Comparison of ENCODE assay signal across 11 mouse cellular contexts in genomic region chr7:105784556-105784955, GRCm38 (mm10). TPM values are rescaled to one million over a fixed set of nuclear protein-coding genes. Genes with fewer than 3 reads are reported as not detected.
A peak's percentile ranks its signal among the peaks of the same experiment; 100 is the strongest.
DNase-seq lines count a peak whose midpoint lies in the region; ATAC-seq and TF ChIP-seq lines count a peak whose summit lies in the region.
"Had no signal": no experiment of that assay in that cellular context is flagged by ENCODE, and none has a peak within 500 bp of the region (broad histone marks: within the 10 kb centered on the region; RNA-seq: fewer than 3 reads in every experiment).

No protein-coding gene starts in this region.

- no peak overlapping the region for H3K27ac ChIP-seq in heart, embryonic 12.5 days (ENCODE audit: poor library complexity, severe bottlenecking)
- no peak overlapping the region for H3K27ac ChIP-seq in stomach, embryonic 14.5 days (ENCODE audit: low read length)
- H3K27ac ChIP-seq in stomach, postnatal 0 days (replicated peaks) = no peak overlapping the region
- H3K27ac ChIP-seq in limb, embryonic 14.5 days (replicated peaks; ENCODE audit: low read depth, low read length) = no peak overlapping the region
- H3K27ac ChIP-seq: liver, embryonic 15.5 days had no signal

- no peaks in the 10 kb centered on the region for H3K9me3 ChIP-seq in heart, embryonic 12.5 days (replicated peaks)
- no peaks in the 10 kb centered on the region for H3K9me3 ChIP-seq in stomach, embryonic 14.5 days (ENCODE audit: control insufficient read depth, low read depth, low read length)
- H3K9me3 ChIP-seq in stomach, postnatal 0 days (ENCODE audit: control insufficient read depth, low read length) = no peaks in the 10 kb centered on the region
- H3K9me3 ChIP-seq in limb, embryonic 14.5 days (ENCODE audit: control insufficient read depth, low read length) = no peaks in the 10 kb centered on the region
- H3K9me3 ChIP-seq: liver, embryonic 15.5 days had no signal

- 0 out of 2 replicates have a peak overlapping the region, but pooled peaks have one; percentile 18 for H3K9ac ChIP-seq in heart, embryonic 12.5 days
- no peak overlapping the region for H3K9ac ChIP-seq in stomach, embryonic 14.5 days (replicated peaks; ENCODE audit: low read depth, low read length)
- H3K9ac ChIP-seq in stomach, postnatal 0 days (ENCODE audit: low read length) = no peak overlapping the region
- peak overlapping the region; percentile 28; the same call in 1 of the 2 replicates for H3K9ac ChIP-seq in limb, embryonic 14.5 days (ENCODE audit: low read depth, low read length, severe bottlenecking)
- H3K9ac ChIP-seq: liver, embryonic 15.5 days had no signal

- intact Hi-C loops in heart, postnatal 10 days (cut with DNase I) = no loop called here

- no peak for TF ChIP-seq CTCF in stomach, postnatal 0 days (IDR thresholded peaks at IDR 0.05; ENCODE audit: low read depth)

- TF ChIP-seq EP300 in stomach, postnatal 0 days (optimal IDR thresholded peaks at IDR 0.05) = no peak

- H3K4me1 ChIP-seq in heart, embryonic 12.5 days (replicated peaks) = peaks cover 40% of the 10 kb centered on the region
- peaks cover 23% of the 10 kb centered on the region for H3K4me1 ChIP-seq in stomach, embryonic 14.5 days (ENCODE audit: control insufficient read depth, insufficient read depth, low read length)
- H3K4me1 ChIP-seq in stomach, postnatal 0 days (replicated peaks; ENCODE audit: control insufficient read depth, insufficient read depth) = no peaks in the 10 kb centered on the region; the same call in 1 of the 2 replicates
- H3K4me1 ChIP-seq in limb, embryonic 14.5 days (ENCODE audit: control insufficient read depth, insufficient read depth, low read length) = peaks cover 19% of the 10 kb centered on the region
- H3K4me1 ChIP-seq: liver, embryonic 15.5 days had no signal

- no peak for DNase-seq in heart, postnatal 10 days
- DNase-seq in stomach, postnatal 0 days (ENCODE audit: low spot score) = no peak
- no peak for DNase-seq in limb, embryonic 14.5 days (ENCODE audit: low spot score)
- DNase-seq in thymus, postnatal 0 days (ENCODE audit: low spot score) = no peak
- no peak for DNase-seq in urinary bladder, postnatal 36 days (ENCODE audit: low spot score in 2 of 2)
- DNase-seq in urinary bladder, adult 2 months (ENCODE audit: low spot score) = no peak
- DNase-seq: kidney, postnatal 25 days had no signal

- no peak overlapping the region for H3K4me3 ChIP-seq in heart, embryonic 12.5 days
- no peak overlapping the region for H3K4me3 ChIP-seq in stomach, embryonic 14.5 days (ENCODE audit: low read depth, low read length)
- H3K4me3 ChIP-seq in stomach, postnatal 0 days (ENCODE audit: low read depth, low read length) = no peak overlapping the region
- H3K4me3 ChIP-seq in limb, embryonic 14.5 days (replicated peaks; ENCODE audit: low read length) = 0 out of 2 replicates have a peak overlapping the region, but pooled peaks have one; percentile 0
- H3K4me3 ChIP-seq: liver, embryonic 15.5 days had no signal

- peaks cover 12% of the 10 kb centered on the region for H3K36me3 ChIP-seq in heart, embryonic 12.5 days
- peaks cover 5% of the 10 kb centered on the region; the same call in 1 of the 2 replicates for H3K36me3 ChIP-seq in stomach, embryonic 14.5 days (ENCODE audit: control insufficient read depth, insufficient read depth, low read length)
- H3K36me3 ChIP-seq in stomach, postnatal 0 days (ENCODE audit: control insufficient read depth, insufficient read depth, low read length) = no peaks in the 10 kb centered on the region
- peaks cover 47% of the 10 kb centered on the region for H3K36me3 ChIP-seq in limb, embryonic 14.5 days (ENCODE audit: control insufficient read depth, insufficient read depth, low read length)
- H3K36me3 ChIP-seq: liver, embryonic 15.5 days had no signal

- no peak for TF ChIP-seq POLR2A in limb, embryonic 14.5 days (IDR thresholded peaks at IDR 0.05; ENCODE audit: borderline replicate concordance, extremely low read depth, insufficient read depth, insufficient read length)

- 27% methylated on average over 4 of the region's 4 CpGs for WGBS in heart, embryonic 12.5 days
- WGBS in stomach, embryonic 14.5 days = 17% methylated on average over 4 of the region's 4 CpGs
- 20% methylated on average over 4 of the region's 4 CpGs for WGBS in stomach, postnatal 0 days
- 22% methylated on average over 4 of the region's 4 CpGs for WGBS in limb, embryonic 14.5 days

- ATAC-seq in heart, embryonic 12.5 days (ENCODE audit: insufficient number of reproducible peaks, low FRiP score) = no peak
- no peak for ATAC-seq in stomach, embryonic 14.5 days (ENCODE audit: insufficient number of reproducible peaks, insufficient read depth, low FRiP score, low read depth)
- no peak for ATAC-seq in stomach, postnatal 0 days (ENCODE audit: low FRiP score, low TSS enrichment)
- ATAC-seq in limb, embryonic 14.5 days (ENCODE audit: low FRiP score, low read depth) = no peak

- peak overlapping the region; percentile 12; the same call in 1 of the 2 replicates for H3K4me2 ChIP-seq in heart, embryonic 12.5 days
- peak overlapping the region; percentile 70 for H3K4me2 ChIP-seq in stomach, embryonic 14.5 days (replicated peaks; ENCODE audit: low read depth, low read length)
- H3K4me2 ChIP-seq in stomach, postnatal 0 days (replicated peaks; ENCODE audit: low read depth) = no peak overlapping the region
- peak overlapping the region; percentile 26; the same call in 1 of the 2 replicates for H3K4me2 ChIP-seq in limb, embryonic 14.5 days (replicated peaks; ENCODE audit: low read depth, low read length, severe bottlenecking)
- H3K4me2 ChIP-seq: liver, embryonic 15.5 days had no signal

- H3K27me3 ChIP-seq in heart, embryonic 12.5 days (replicated peaks) = peaks cover 5% of the 10 kb centered on the region; the same call in 1 of the 2 replicates
- no peaks in the 10 kb centered on the region for H3K27me3 ChIP-seq in stomach, embryonic 14.5 days (ENCODE audit: control insufficient read depth, insufficient read depth, low read length)
- H3K27me3 ChIP-seq in stomach, postnatal 0 days (ENCODE audit: control insufficient read depth, insufficient read depth, low read length) = 0 out of 2 replicates have a peak, but pooled peaks cover 3% of the 10 kb centered on the region
- no peaks in the 10 kb centered on the region for H3K27me3 ChIP-seq in limb, embryonic 14.5 days (ENCODE audit: control insufficient read depth, insufficient read depth, low read length)

RNA-seq across cellular contexts. Expression of gene Dchs1, which starts 2.9 kb away (rescaled TPM):
- 8.7 and 9.4 TPM in 2 replicates for polyA plus RNA-seq in heart, embryonic 12.5 days (2016; fragmentation: Nextera tagmentation; extraction: Ambion mirVana)
- 10 to 100 TPM; 30.6 to 34.2 TPM for total RNA-seq in heart, postnatal 10 days (2021)
- polyA plus RNA-seq in stomach, embryonic 14.5 days (2014; fragmentation: Nextera tagmentation; extraction: Ambion mirVana) = 18.7 and 20.5 TPM in 2 replicates
- 2.5 and 2.8 TPM in 2 replicates for polyA plus RNA-seq in stomach, postnatal 0 days (2015; fragmentation: Nextera tagmentation; extraction: Ambion mirVana)
- 48.6 and 72.0 TPM in 2 replicates for polyA plus RNA-seq in limb, embryonic 14.5 days (2012; rRNA removed)
- polyA plus RNA-seq in limb, embryonic 14.5 days (2014; fragmentation: Nextera tagmentation; extraction: Ambion mirVana) = 28.5 and 34.7 TPM in 2 replicates
- polyA plus RNA-seq in thymus, postnatal 0 days (2015; fragmentation: Nextera tagmentation; extraction: Ambion mirVana) = 0.32 and 0.36 TPM in 2 replicates
- 4.4 and 7.4 TPM in 2 replicates for polyA plus RNA-seq in urinary bladder, adult 2 months (2012; rRNA removed)
- total RNA-seq: neutrophil, adult 5-6 weeks had no signal

RNA-seq across cellular contexts. Expression of gene Mrpl17, which starts 26.3 kb away (rescaled TPM):
- 232 TPM in 2 replicates for polyA plus RNA-seq in heart, embryonic 12.5 days (2016; fragmentation: Nextera tagmentation; extraction: Ambion mirVana)
- total RNA-seq in heart, postnatal 10 days (2021) = 100 to 1,000 TPM in 1 of 2 experiments, 10 to 100 TPM in 1; 100.0 to 110 TPM
- polyA plus RNA-seq in stomach, embryonic 14.5 days (2014; fragmentation: Nextera tagmentation; extraction: Ambion mirVana) = 349 TPM in 2 replicates
- polyA plus RNA-seq in stomach, postnatal 0 days (2015; fragmentation: Nextera tagmentation; extraction: Ambion mirVana) = 320 and 359 TPM in 2 replicates
- polyA plus RNA-seq in limb, embryonic 14.5 days (2012; rRNA removed) = 247 and 307 TPM in 2 replicates
- 315 and 337 TPM in 2 replicates for polyA plus RNA-seq in limb, embryonic 14.5 days (2014; fragmentation: Nextera tagmentation; extraction: Ambion mirVana)
- polyA plus RNA-seq in thymus, postnatal 0 days (2015; fragmentation: Nextera tagmentation; extraction: Ambion mirVana) = 352 and 373 TPM in 2 replicates
- polyA plus RNA-seq in urinary bladder, adult 2 months (2012; rRNA removed) = 218 and 233 TPM in 2 replicates

RNA-seq across cellular contexts. Expression of gene Tpp1, which starts 32.5 kb away (rescaled TPM):
- 87.7 and 97.8 TPM in 2 replicates for polyA plus RNA-seq in heart, embryonic 12.5 days (2016; fragmentation: Nextera tagmentation; extraction: Ambion mirVana)
- total RNA-seq in heart, postnatal 10 days (2021) = 10 to 100 TPM; 42.2 to 46.6 TPM
- polyA plus RNA-seq in stomach, embryonic 14.5 days (2014; fragmentation: Nextera tagmentation; extraction: Ambion mirVana) = 79.9 and 80.2 TPM in 2 replicates
- 46.1 and 52.6 TPM in 2 replicates for polyA plus RNA-seq in stomach, postnatal 0 days (2015; fragmentation: Nextera tagmentation; extraction: Ambion mirVana)
- polyA plus RNA-seq in limb, embryonic 14.5 days (2012; rRNA removed) = 58.5 and 79.8 TPM in 2 replicates
- polyA plus RNA-seq in limb, embryonic 14.5 days (2014; fragmentation: Nextera tagmentation; extraction: Ambion mirVana) = 64.8 and 64.9 TPM in 2 replicates
- polyA plus RNA-seq in thymus, postnatal 0 days (2015; fragmentation: Nextera tagmentation; extraction: Ambion mirVana) = 51.8 and 57.2 TPM in 2 replicates
- 130 and 144 TPM in 2 replicates for polyA plus RNA-seq in urinary bladder, adult 2 months (2012; rRNA removed)

RNA-seq across cellular contexts. Expression of gene Taf10, which starts 40.4 kb away (rescaled TPM):
- 142 and 160 TPM in 2 replicates for polyA plus RNA-seq in heart, embryonic 12.5 days (2016; fragmentation: Nextera tagmentation; extraction: Ambion mirVana)
- total RNA-seq in heart, postnatal 10 days (2021) = 100 to 1,000 TPM; 102 to 108 TPM
- 133 and 135 TPM in 2 replicates for polyA plus RNA-seq in stomach, embryonic 14.5 days (2014; fragmentation: Nextera tagmentation; extraction: Ambion mirVana)
- 109 and 118 TPM in 2 replicates for polyA plus RNA-seq in stomach, postnatal 0 days (2015; fragmentation: Nextera tagmentation; extraction: Ambion mirVana)
- polyA plus RNA-seq in limb, embryonic 14.5 days (2012; rRNA removed) = 251 and 282 TPM in 2 replicates
- 155 and 163 TPM in 2 replicates for polyA plus RNA-seq in limb, embryonic 14.5 days (2014; fragmentation: Nextera tagmentation; extraction: Ambion mirVana)
- polyA plus RNA-seq in thymus, postnatal 0 days (2015; fragmentation: Nextera tagmentation; extraction: Ambion mirVana) = 206 and 214 TPM in 2 replicates
- polyA plus RNA-seq in urinary bladder, adult 2 months (2012; rRNA removed) = 150 and 171 TPM in 2 replicates

RNA-seq across cellular contexts. Expression of gene Rrp8, which starts 47.4 kb away (rescaled TPM):
- 29.1 and 30.9 TPM in 2 replicates for polyA plus RNA-seq in heart, embryonic 12.5 days (2016; fragmentation: Nextera tagmentation; extraction: Ambion mirVana)
- total RNA-seq in heart, postnatal 10 days (2021) = 10 to 100 TPM; 14.3 to 14.7 TPM
- 39.0 and 40.2 TPM in 2 replicates for polyA plus RNA-seq in stomach, embryonic 14.5 days (2014; fragmentation: Nextera tagmentation; extraction: Ambion mirVana)
- polyA plus RNA-seq in stomach, postnatal 0 days (2015; fragmentation: Nextera tagmentation; extraction: Ambion mirVana) = 16.6 and 21.3 TPM in 2 replicates
- 23.9 and 27.6 TPM in 2 replicates for polyA plus RNA-seq in limb, embryonic 14.5 days (2012; rRNA removed)
- 31.0 and 34.6 TPM in 2 replicates for polyA plus RNA-seq in limb, embryonic 14.5 days (2014; fragmentation: Nextera tagmentation; extraction: Ambion mirVana)
- polyA plus RNA-seq in thymus, postnatal 0 days (2015; fragmentation: Nextera tagmentation; extraction: Ambion mirVana) = 38.6 and 45.8 TPM in 2 replicates
- polyA plus RNA-seq in urinary bladder, adult 2 months (2012; rRNA removed) = 17.0 and 17.1 TPM in 2 replicates

Comparison
In these comparisons a context has a peak if more than half of its experiments do, and no peak if none do; other contexts are left out.
1. H3K9ac ChIP-seq: peak in heart, embryonic 12.5 days (single experiment) and limb, embryonic 14.5 days (single experiment); none in stomach, embryonic 14.5 days (single experiment) and stomach, postnatal 0 days (single experiment).